Mouse (Mus musculus): ENCODE measurements at regions not wholly inside any gene's neighbourhood (a gene's known extent, or its start where the extent isn't known, plus 50 kb on each side); places are given as distances from the start of the nearest gene placed in this dataset.
A peak's percentile ranks its signal among the peaks of the same experiment; 100 is the strongest.

- no peak for DNase-seq
Observed at GRCm38 (mm10) chr1:50622870-50623607, 277.4 kb upstream of the Tmeff2 start.

GRCm38 (mm10) chr1:50629000-50629399 is 271.4 kb upstream of the Tmeff2 start:
- no peak for DNase-seq

- DNase-seq: peak; percentile 86
Observed at GRCm38 (mm10) chr1:50629473-50630071, 270.9 kb upstream of the Tmeff2 start.

GRCm38 (mm10) chr1:50637992-50638391 is 262.5 kb upstream of the Tmeff2 start:
- no peak for DNase-seq

- no peak for DNase-seq
Observed at GRCm38 (mm10) chr1:50646931-50647674, 253.3 kb upstream of the Tmeff2 start.

- no peak for DNase-seq
Observed at GRCm38 (mm10) chr1:50651974-50652665, 248.3 kb upstream of the Tmeff2 start.

GRCm38 (mm10) chr1:50665139-50665538 is 235.3 kb upstream of the Tmeff2 start:
- no peak for DNase-seq

- DNase-seq: no peak
Observed at GRCm38 (mm10) chr1:50682971-50683370, 217.5 kb upstream of the Tmeff2 start.

- no peak for DNase-seq
Observed at GRCm38 (mm10) chr1:50685361-50685760, 215.1 kb upstream of the Tmeff2 start.

GRCm38 (mm10) chr1:50696916-50697315 is 203.5 kb upstream of the Tmeff2 start:
- DNase-seq: peak; percentile 93

- DNase-seq: no peak
Observed at GRCm38 (mm10) chr1:50697333-50698216, 202.9 kb upstream of the Tmeff2 start.

GRCm38 (mm10) chr1:50704639-50705038 is 195.8 kb upstream of the Tmeff2 start:
- DNase-seq: no peak

GRCm38 (mm10) chr1:50745049-50745448 is 155.4 kb upstream of the Tmeff2 start:
- no peak for DNase-seq

- DNase-seq: no peak
Observed at GRCm38 (mm10) chr1:50770211-50770610, 130.2 kb upstream of the Tmeff2 start.

GRCm38 (mm10) chr1:50795264-50795663 is 105.2 kb upstream of the Tmeff2 start:
- DNase-seq: no peak

GRCm38 (mm10) chr1:50798166-50798565 is 102.3 kb upstream of the Tmeff2 start:
- DNase-seq: no peak

GRCm38 (mm10) chr1:50806321-50806720 is 94.1 kb upstream of the Tmeff2 start:
- DNase-seq: no peak

GRCm38 (mm10) chr1:50806821-50807220 is 93.6 kb upstream of the Tmeff2 start:
- DNase-seq: no peak

- DNase-seq: no peak
Observed at GRCm38 (mm10) chr1:50831663-50832062, 68.8 kb upstream of the Tmeff2 start.

- DNase-seq: no peak
Observed at GRCm38 (mm10) chr1:50836123-50836522, 64.3 kb upstream of the Tmeff2 start.

- no peak for DNase-seq
Observed at GRCm38 (mm10) chr1:50847156-50847555, 53.3 kb upstream of the Tmeff2 start.
